In the genomic region with DNA sequence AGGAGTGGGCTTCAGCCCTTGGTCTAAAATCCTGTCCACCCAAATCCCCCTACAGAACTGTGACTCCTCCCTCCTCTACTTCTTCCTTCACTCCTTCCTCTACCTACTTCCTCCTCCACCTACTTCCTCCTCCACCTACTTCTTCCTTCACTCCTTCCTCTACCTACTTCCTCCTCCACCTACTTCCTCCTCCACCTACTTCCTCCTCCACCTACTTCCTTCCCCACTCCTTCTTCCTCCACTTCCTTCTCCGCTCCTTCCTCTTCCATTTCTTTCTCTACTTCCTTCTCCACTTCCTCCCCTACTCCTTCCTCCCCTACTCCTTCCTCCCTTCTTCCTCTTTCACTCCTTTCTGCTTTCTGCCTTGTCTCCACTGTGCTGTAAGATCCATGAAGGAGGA, we compare ENCODE assay signal across 30 mouse cellular contexts.
DNase-seq lines count a peak whose midpoint lies in the region; ATAC-seq and TF ChIP-seq lines count a peak whose summit lies in the region.
"Had no signal": no experiment of that assay in that cellular context is flagged by ENCODE, and none has a peak within 500 bp of the region (broad histone marks: within the 10 kb centered on the region; RNA-seq: fewer than 3 reads in every experiment).

No protein-coding gene starts in this region.

- H3K27me3 ChIP-seq in liver, postnatal 0 days (ENCODE audit: insufficient read depth, low read length) = no peaks in the 10 kb centered on the region
- H3K27me3 ChIP-seq in liver, embryonic 12.5 days (replicated peaks) = peaks cover 18% of the 10 kb centered on the region
- H3K27me3 ChIP-seq: embryonic facial prominence, embryonic 12.5 days; forebrain, embryonic 15.5 days; neural tube, embryonic 13.5 days had no signal

- 0 out of 2 replicates have a peak overlapping the region, but pooled peaks have one; percentile 29 for H3K27ac ChIP-seq in liver, postnatal 0 days (ENCODE audit: low read depth)
- no peak overlapping the region for H3K27ac ChIP-seq in liver, embryonic 12.5 days
- peak overlapping the region; percentile 27 for H3K27ac ChIP-seq in macrophage
- H3K27ac ChIP-seq: embryonic facial prominence, embryonic 12.5 days; forebrain, embryonic 15.5 days; heart, adult 2 months; neural tube, embryonic 13.5 days; stomach, postnatal 0 days had no signal

- peaks cover 27% of the 10 kb centered on the region for H3K4me1 ChIP-seq in liver, postnatal 0 days (ENCODE audit: insufficient read depth)
- peaks cover 15% of the 10 kb centered on the region for H3K4me1 ChIP-seq in liver, embryonic 12.5 days
- peaks cover 4% of the 10 kb centered on the region; the same call in 1 of the 2 replicates for H3K4me1 ChIP-seq in lung, adult 2 months (ENCODE audit: control insufficient read depth, insufficient read depth, low read length)
- H3K4me1 ChIP-seq: forebrain, embryonic 15.5 days had no signal

- H3K79me2 ChIP-seq in macrophage (ENCODE audit: inconsistent target) = no peaks in the 10 kb centered on the region

- DNase-seq in liver, postnatal 0 days = no peak
- no peak for DNase-seq in heart, adult 8-10 months (ENCODE audit: low spot score)
- DNase-seq in lung, adult 2 months = no peak
- no peak for DNase-seq in kidney, postnatal 36 days
- DNase-seq: adrenal gland, adult 8-10 months; cerebellum, adult 18-20 months; cerebellum, postnatal 10 days; gastrocnemius, postnatal 36 days; heart, adult 2 months; heart, postnatal 14 days; kidney, adult 18-20 months; kidney, postnatal 4 days; layer of hippocampus, postnatal 36 days; lung, postnatal 4 days; thymus, adult 18-20 months; thymus, postnatal 25 days had no signal

- H3K9me3 ChIP-seq in liver, postnatal 0 days (ENCODE audit: low read length) = no peaks in the 10 kb centered on the region
- no peaks in the 10 kb centered on the region for H3K9me3 ChIP-seq in liver, embryonic 12.5 days (replicated peaks)
- H3K9me3 ChIP-seq: embryonic facial prominence, embryonic 12.5 days; forebrain, embryonic 15.5 days; neural tube, embryonic 13.5 days had no signal

- H3K9ac ChIP-seq in liver, postnatal 0 days (replicated peaks) = no peak overlapping the region
- no peak overlapping the region for H3K9ac ChIP-seq in liver, embryonic 12.5 days
- H3K9ac ChIP-seq: embryonic facial prominence, embryonic 12.5 days; forebrain, embryonic 15.5 days; neural tube, embryonic 13.5 days had no signal

- 89% methylated on average over 1 of the region's 1 CpGs for WGBS in liver, postnatal 0 days (ENCODE audit: insufficient replicate concordance)
- WGBS in liver, embryonic 12.5 days (ENCODE audit: insufficient replicate concordance) = 80% methylated on average over 1 of the region's 1 CpGs
- WGBS in macrophage (ENCODE audit: missing documents) = 89% methylated on average over 1 of the region's 1 CpGs
- WGBS in lung, adult 2 months = 89% methylated on average over 1 of the region's 1 CpGs

- no peak overlapping the region for H3K4me2 ChIP-seq in liver, postnatal 0 days (ENCODE audit: low read depth, low read length)
- H3K4me2 ChIP-seq in liver, embryonic 12.5 days = no peak overlapping the region
- H3K4me2 ChIP-seq: embryonic facial prominence, embryonic 12.5 days; forebrain, embryonic 15.5 days; midbrain, embryonic 11.5 days; neural tube, embryonic 13.5 days had no signal

- TF ChIP-seq EP300 in liver, postnatal 0 days (IDR thresholded peaks at IDR 0.05; ENCODE audit: low read depth) = no peak

- TF ChIP-seq CTCF in liver, postnatal 0 days (IDR thresholded peaks at IDR 0.05; ENCODE audit: low read depth) = no peak
- TF ChIP-seq CTCF in lung, adult 2 months (IDR thresholded peaks at IDR 0.05; ENCODE audit: insufficient read depth, low read length) = no peak

- no peak for ATAC-seq in liver, postnatal 0 days
- ATAC-seq in liver, embryonic 12.5 days = no peak
- ATAC-seq in common myeloid progenitor, adult 5-6 weeks (replicated peaks; ENCODE audit: low read depth, poor library complexity, severe bottlenecking) = peak; percentile 13; the same call in 1 of the 2 replicates
- ATAC-seq: forebrain, embryonic 15.5 days; hindbrain, embryonic 16.5 days; lung, postnatal 0 days; midbrain, embryonic 16.5 days had no signal

- no peak for TF ChIP-seq POLR2A in lung, adult 2 months (IDR thresholded peaks at IDR 0.05; ENCODE audit: borderline replicate concordance, extremely low read depth, low read depth, low read length)

- no peak overlapping the region for H3K4me3 ChIP-seq in liver, postnatal 0 days (ENCODE audit: low read depth, low read length)
- no peak overlapping the region for H3K4me3 ChIP-seq in liver, embryonic 12.5 days
- no peak overlapping the region for H3K4me3 ChIP-seq in macrophage (ENCODE audit: inconsistent target)
- H3K4me3 ChIP-seq in lung, adult 2 months (replicated peaks; ENCODE audit: extremely low read depth, low read depth, low read length) = no peak overlapping the region
- H3K4me3 ChIP-seq: embryonic facial prominence, embryonic 12.5 days; forebrain, embryonic 15.5 days; gastrocnemius, adult 2 months; heart, adult 2 months; hindbrain, embryonic 10.5 days; neural tube, embryonic 13.5 days had no signal

- no peaks in the 10 kb centered on the region for H3K36me3 ChIP-seq in liver, postnatal 0 days (replicated peaks; ENCODE audit: insufficient read depth, low read length)
- H3K36me3 ChIP-seq in liver, embryonic 12.5 days = no peaks in the 10 kb centered on the region
- H3K36me3 ChIP-seq in macrophage (ENCODE audit: inconsistent target) = no peaks in the 10 kb centered on the region
- H3K36me3 ChIP-seq: embryonic facial prominence, embryonic 12.5 days; forebrain, embryonic 15.5 days; G1E; hindbrain, embryonic 10.5 days; neural tube, embryonic 13.5 days had no signal
